Mouse (Mus musculus) liver, adult (tissue): ENCODE results near the gene Gria4.

Source experiments
- GATA4 ChIP-seq: IDR thresholded peaks from 2 replicates; pipeline ENCODE4 v1.6.1; 2014; ENCODE audit warnings: mild to moderate bottlenecking, low read length; ENCODE audit not compliant: insufficient replicate concordance

Gene Gria4

GRCm38 (mm10) chr9:4457644-4458043 lies 338.4 kb downstream of the Gria4 start:
- no peak for TF ChIP-seq GATA4

GRCm38 (mm10) chr9:4442908-4443307 lies 353.1 kb downstream of the Gria4 start:
- no peak for TF ChIP-seq GATA4

GRCm38 (mm10) chr9:4376640-4377120 lies 419.4 kb downstream of the Gria4 start:
- TF ChIP-seq GATA4 = no peak

GRCm38 (mm10) chr9:4375828-4376639 lies 420.0 kb downstream of the Gria4 start, which contains the start of gene Msantd4:
Msantd4 (plus strand) TSS chr9:4376562.
- no peak for TF ChIP-seq GATA4
